Mouse (Mus musculus): ENCODE data around the gene Olfr1349.
"Not testable (repeated sequence)": the region's sequence is repeated elsewhere in the genome, so short reads cannot be mapped to it uniquely, and the experiment has no call there.

The Olfr1349 gene

DNA sequence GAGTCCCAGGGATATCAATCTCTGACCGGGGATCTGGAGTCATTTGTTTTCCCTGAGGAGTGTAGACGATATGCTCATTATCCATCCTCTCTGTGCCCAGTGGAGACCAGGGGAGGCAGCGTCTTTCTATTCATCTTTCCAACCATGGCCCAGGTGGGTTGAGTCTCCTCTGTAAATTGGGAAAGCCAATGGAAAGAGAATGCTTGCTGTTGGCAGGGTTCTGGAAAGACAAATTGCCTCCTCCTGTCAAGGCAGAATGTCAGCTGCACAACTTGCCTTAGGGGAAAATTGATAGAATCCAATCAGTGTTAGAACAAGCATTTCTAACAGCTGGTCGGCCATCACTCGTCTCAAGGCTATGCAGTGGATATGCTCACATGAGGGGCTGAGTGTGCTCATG is at the start of gene Olfr1349:
Gene Olfr1349 (minus strand): TSS at position 101 of the 400 bp plus-strand sequence.
- DNase-seq (ENCODE audit: low spot score) = no peak

DNA sequence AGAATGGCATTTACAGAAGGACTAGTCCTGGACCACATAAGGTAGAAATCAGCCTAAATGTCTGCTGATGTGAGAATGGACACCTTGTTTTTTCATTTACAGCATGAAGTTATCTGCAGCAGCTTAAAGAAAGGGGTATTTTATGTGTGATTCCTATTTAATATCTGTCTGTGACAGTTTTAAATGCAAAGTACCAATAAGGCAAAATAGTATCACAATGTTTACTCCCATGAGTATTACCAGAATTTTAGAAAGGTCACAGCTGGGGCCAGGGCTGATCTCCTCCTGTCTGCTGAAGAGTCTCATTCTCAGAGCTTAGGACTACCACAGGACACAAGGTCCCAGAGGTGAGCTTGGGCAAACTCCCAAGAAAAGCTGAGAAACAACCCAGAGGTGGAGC is 41.8 kb upstream of the Olfr1349 start, which contains the start of gene Olfr1350:
Gene Olfr1350 (plus strand): TSS at position 301 of the 400 bp plus-strand sequence.
- DNase-seq (ENCODE audit: low spot score) = no peak

- DNase-seq (ENCODE audit: low spot score) = no peak
Observed at GRCm38 (mm10) chr7:6526141-6526540, 3.4 kb upstream of the Olfr1349 start.

DNA sequence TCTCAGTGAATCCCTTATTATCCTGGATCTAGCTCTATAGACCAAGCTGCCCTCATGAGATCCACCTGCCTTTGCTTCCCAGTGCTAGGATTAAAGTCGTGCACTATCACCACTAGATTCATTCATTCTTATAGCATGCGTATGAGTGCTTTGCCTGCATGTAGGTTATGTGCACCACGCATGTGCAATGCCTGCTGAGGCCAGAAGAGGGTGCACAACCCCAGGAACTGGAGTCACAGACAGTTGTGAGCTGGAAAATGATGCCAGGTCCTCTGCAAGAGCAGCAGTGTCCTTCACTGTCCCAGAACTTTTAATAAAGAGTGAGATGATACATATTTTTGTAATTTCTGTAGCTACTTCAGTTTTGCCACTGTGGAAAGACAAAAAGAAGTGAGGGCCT is 2.3 kb upstream of the Olfr1349 start:
- no peak for DNase-seq (ENCODE audit: low spot score)

GRCm38 (mm10) chr7:6521666-6522065 is 1.1 kb downstream of the Olfr1349 start:
- DNase-seq (ENCODE audit: low spot score) = no peak

DNA sequence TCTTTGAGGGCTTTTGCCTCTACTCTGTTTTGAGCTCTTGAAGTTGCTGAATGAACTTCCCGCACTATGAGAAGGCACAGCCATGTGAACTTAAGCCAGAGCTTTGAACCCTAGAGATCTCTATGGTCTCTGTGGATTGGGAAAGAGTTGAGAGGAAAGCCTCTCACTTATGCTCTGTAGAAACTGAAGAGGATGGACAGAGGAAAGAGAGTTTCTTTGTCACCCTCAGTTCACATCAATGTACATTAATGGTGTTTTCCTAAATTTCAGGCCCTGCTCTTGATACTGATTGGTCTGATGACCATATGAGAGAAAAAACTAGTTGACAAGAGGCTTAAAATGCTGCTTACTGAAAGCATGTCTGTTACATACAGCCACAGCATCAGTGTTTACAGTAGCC is 14.1 kb downstream of the Olfr1349 start, which contains the start of gene Olfr1348:
Gene Olfr1348 (minus strand): TSS at position 101 of the 400 bp plus-strand sequence.
- no peak for DNase-seq (ENCODE audit: low spot score)

- no peak for DNase-seq (ENCODE audit: low spot score)
Observed at GRCm38 (mm10) chr7:6499655-6500054, 23.1 kb downstream of the Olfr1349 start, which contains the start of gene Olfr1347. Olfr1347 (minus strand) TSS chr7:6499755.

- DNase-seq (ENCODE audit: low spot score) = no peak
Observed at GRCm38 (mm10) chr7:6486841-6487240, 35.9 kb downstream of the Olfr1349 start, which contains the start of gene Olfr5. Olfr5 (minus strand) TSS chr7:6486941.

GRCm38 (mm10) chr7:6477633-6478032 is 45.1 kb downstream of the Olfr1349 start:
- not testable (repeated sequence) for DNase-seq (ENCODE audit: low spot score)

GRCm38 (mm10) chr7:6466951-6467350 is 55.8 kb downstream of the Olfr1349 start, which contains the start of gene Olfr1346:
Olfr1346 (plus strand) TSS chr7:6467101.
- no peak for DNase-seq (ENCODE audit: low spot score)

Data from spleen, adult 12 weeks (tissue).